Mouse (Mus musculus) bone marrow, adult 2 months (tissue): Measurements from ENCODE around the gene Adgrg7.

Experiments used
- CTCF ChIP-seq: fragments of 200-500 bp; IDR thresholded peaks from 2 replicates; pipeline ENCODE4 v1.5.1; 2011; ENCODE audit warnings: low read length, control low read depth; ENCODE audit not compliant: control insufficient read depth, insufficient read depth
- POLR2A ChIP-seq: fragments of 200-500 bp; IDR thresholded peaks from 2 replicates; pipeline ENCODE4 v1.6.1; 2011; ENCODE audit warnings: low read depth, mild to moderate bottlenecking, control low read depth, low read length, borderline replicate concordance; ENCODE audit not compliant: control insufficient read depth

DNA sequence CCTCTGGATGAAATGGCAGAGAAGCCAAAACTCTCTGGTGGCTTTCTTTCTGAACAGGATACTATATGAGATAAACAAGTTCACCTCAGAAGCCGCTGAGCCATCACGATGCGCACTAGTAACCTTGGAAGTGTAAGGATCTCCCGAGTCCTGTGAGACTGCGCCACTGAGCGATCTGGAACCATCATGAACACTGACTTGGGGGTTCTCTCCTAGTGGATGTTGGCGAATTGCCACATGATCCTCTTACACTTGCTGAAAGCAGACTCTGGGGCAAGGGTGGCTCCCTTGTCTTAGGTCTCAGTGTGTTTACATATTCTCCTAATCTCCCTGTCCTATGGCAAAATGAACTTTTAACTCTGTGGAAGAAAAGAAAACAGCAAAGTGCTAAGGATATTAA lies 5.3 kb upstream of the Adgrg7 start:
- TF ChIP-seq CTCF (no peak), POLR2A (no peak)
